Mouse (Mus musculus): ENCODE measurements around the gene Gm37240.
A peak's percentile ranks its signal among the peaks of the same experiment; 100 is the strongest.

Gene Gm37240

DNA sequence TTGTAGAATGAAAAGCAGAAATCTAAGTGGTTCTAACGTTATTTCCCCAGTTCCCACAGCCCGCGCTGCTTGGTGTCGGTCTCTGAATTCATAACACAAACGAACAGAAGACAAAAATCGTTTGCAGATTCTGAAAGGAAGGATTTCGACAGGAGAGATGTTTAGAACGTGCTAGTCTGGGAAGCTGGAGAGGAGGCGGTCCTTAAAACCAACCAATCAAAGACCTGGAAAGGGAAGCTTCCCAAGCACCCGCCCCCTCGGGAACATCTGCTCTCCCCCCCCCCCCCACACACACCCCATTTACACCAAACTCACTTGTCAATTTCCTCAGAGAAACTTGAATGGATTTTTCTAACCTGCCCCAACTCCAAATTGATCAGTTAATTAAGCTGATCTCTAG lies 780.4 kb downstream of the Gm37240 start:
- DNase-seq, result no peak

DNA sequence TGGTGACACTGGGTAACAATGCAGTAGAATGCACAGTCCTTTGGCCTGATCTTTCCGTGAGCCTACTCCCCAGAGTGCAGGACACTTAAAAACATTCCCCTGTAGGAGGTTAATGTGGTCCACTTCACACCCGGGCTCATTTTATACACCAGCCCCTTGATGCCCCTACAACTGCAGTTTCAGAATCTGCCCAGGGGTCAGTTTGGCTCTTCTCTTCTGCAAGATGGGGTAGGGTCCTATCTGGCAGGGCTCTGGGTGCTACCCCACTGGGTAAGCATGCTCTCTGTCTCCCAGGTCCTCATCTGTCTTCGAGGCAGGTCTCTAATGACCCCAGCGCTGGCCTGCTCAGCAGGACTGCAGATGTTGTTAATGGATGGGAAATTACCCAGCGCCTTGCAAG lies 783.0 kb downstream of the Gm37240 start:
- DNase-seq, result no peak

DNA sequence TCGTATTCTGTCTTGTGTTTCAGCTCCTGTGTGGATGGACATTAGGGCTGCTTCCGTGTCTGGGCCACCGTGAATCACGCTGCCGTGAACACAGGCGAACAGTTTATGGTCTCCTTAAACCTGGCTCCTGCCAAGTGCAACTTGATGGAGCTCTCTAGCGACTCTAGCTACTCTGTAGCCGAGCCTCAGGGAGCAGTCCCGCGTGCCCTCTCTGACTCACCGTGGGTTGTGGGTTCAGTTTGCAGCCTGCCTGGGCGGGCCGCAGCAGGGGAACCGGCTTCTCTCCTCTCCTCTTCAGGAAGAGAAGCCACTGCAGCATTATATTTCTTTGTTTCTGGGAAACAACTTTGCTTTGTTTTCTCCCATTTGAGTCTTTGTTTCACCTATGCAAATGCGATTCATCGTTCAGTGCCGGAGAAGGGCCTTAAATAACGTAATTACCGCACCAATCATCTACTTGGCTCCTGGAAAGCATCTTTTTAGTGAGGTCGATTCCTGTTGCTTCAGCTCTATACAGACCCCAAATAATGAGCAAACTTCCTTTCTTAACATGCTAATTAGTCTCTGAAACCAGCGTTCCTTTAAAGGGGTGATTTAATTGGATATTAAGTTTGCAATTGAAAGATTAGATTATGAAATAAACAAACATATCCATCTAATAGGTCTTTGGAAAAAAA lies 806.3 kb downstream of the Gm37240 start:
- no peak for DNase-seq

DNA sequence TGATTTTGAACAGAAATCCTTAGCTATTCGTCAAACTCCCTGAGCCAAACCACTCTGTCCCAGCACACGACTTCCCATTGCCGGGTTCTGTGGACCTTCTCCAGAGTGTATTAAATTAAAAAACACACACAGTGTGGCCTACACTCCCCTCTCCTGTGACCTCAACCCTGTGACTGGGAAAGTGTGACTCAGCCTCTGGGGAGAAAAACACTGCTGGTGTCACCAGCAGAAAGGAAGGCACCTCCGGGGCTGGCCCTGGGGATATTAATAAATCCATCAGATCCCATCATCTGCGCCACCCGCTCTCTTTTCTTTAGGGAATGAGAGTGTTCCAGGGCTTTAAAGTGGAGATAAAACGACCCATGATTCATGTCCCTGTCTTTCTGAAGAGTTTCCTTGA lies 823.2 kb downstream of the Gm37240 start:
- DNase-seq, result no peak

DNA sequence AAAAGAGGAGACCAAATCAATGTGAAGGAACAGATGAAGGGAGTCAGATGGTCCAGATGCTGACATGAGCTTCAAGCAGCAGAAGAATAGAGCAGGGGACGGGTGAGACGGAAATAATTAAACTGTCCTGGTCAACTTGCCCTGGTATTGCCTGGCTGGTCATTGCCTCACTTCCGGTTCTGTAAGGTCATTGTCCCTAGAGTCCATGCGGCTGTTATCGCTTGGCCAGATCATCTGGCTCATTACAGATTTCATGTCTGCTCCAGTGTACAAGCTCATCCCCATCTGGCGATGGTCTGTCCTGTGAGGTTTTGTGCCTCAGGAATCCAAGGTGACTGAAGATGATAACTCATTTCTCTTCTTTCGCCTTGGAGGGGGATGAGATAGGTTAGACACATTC lies 827.2 kb downstream of the Gm37240 start:
- DNase-seq, result no peak

DNA sequence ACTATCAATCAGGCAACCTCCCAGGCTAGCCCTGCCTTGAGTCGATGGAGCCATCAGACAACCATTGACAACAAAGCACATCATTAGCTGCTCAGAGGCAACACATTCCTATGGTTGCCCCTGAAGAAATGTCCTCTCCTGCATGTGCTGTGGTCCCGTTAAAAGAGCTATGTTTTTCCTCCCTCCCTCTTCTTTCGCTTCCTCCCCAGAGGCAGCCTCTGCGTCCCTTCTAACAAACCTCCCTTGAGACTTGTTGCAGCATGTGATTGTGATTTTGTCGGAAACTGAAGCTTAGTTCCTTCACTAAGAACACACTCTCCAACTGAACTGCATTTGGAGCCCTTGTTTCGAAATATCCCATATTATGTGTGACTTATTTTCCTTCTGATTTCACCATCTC lies 830.1 kb downstream of the Gm37240 start:
- DNase-seq, result no peak

DNA sequence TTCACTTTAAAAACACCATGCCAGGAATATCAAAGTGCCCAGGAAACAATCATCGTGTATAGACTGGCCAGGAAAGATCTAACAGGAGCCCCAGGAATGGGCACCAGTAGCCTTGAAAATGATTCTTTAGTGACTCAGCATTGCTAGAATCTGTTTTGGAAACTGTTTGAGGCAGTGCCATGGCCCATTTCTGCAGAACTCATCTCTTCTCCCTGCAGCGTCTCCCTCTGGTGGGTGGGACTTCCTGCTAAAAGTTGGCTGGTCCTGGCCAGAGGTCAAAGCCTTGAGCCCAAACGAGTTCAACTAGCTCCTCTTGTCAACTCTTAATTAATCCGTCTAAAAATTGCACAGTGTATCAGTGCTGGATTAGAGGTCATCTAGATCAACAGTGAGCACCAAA lies 833.8 kb downstream of the Gm37240 start:
- no peak for DNase-seq

DNA sequence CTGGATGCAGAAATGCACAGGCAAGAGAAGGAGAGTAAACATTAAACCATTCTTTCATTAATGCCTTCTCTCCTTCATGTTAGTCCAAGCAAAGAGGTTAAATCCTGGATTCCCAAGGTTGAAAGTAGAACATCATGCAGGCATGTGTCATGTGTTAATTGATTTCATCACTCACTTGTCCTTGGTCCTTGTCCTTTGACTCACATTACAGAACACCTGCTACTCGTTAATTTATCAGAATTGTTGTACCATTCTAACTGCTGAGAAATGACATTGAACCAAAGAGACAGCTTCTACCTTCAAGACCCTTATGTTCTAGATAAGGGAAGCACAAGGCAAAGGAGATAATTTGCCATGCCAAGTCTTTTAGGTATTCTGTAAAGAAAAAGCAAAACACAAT lies 835.1 kb downstream of the Gm37240 start:
- no peak for DNase-seq

DNA sequence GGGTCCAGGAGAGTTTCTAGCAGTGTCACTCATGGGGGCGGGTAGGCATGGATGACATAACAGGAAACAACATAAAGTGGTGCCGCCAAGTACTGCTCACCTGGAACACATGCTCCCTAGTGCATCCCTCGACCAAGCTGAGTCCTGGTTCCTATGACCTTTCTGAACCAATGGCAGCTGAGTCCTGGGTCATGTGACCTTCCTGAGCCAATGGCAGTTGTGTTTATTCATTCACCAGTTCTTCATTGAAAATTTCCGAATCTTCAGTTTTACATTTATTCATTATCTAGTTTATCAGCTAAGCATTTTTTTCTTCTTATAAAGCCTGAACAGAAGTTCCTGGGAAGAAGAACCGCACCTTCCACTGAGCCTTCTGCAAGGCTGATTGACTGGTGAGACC lies 838.7 kb downstream of the Gm37240 start:
- no peak for DNase-seq

DNA sequence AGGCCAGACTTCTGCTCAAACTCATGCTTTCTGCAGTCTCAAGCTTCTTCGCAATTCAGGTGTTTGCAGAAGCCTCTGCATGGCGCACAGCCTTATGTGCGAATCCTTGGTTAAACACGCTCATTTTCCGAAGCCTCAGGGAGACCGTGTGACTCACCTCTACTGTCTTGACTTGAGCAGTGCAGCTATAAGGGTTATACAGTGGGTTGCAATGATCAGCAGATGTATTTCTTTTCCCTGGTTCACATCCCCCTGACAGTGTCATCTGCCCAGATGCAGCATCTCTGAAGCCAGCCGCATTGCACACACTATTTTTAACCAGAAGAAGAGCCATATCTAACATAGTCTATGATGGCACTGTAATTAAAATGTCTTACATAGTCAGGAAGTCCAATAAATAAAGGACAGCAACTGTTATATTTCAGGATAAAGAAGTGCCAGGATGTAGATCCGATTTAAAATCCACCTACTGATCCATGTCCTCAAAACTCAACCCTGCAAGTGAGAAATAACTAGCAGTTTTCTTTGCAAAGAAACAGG lies 843.6 kb downstream of the Gm37240 start:
- DNase-seq, result no peak

DNA sequence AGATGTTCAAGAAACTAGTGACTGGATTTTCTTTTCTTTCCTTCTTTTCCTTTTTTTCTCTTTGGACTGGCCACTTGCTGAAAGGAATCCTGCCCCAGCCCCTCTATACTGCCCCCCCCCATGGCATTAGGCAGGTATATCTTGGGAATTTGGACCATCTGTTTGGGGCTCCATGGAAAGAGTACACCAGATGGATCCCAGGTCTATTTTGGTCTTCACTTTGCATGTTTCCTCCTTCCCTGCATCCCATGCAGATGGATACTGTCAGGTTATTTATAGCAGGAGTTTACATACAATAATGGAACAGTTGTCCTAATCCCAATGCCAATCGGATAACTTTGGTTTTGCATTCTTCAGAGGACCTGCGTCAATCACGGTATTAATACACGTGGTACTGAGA lies 845.2 kb downstream of the Gm37240 start:
- peak; percentile 49 for DNase-seq

DNA sequence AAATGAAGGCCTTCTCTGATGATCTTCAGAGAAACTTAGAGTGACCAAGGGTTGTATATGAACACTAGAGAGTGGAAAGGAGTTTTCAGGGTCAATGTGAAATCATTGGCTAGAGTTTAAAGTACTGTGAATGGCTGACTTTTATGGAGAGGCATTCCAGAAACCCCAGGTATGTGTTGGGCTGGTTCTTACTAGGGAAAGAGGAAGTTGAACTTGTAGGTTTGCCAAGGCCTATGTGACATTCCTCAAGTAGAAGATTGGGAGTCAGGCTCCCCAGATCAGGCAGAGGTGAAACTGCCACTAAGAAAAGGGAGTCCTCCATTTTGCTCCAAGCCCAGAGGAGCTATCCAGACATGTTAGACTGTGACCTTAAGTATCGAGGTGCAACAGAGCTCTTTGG lies 858.2 kb downstream of the Gm37240 start:
- no peak for DNase-seq

DNA sequence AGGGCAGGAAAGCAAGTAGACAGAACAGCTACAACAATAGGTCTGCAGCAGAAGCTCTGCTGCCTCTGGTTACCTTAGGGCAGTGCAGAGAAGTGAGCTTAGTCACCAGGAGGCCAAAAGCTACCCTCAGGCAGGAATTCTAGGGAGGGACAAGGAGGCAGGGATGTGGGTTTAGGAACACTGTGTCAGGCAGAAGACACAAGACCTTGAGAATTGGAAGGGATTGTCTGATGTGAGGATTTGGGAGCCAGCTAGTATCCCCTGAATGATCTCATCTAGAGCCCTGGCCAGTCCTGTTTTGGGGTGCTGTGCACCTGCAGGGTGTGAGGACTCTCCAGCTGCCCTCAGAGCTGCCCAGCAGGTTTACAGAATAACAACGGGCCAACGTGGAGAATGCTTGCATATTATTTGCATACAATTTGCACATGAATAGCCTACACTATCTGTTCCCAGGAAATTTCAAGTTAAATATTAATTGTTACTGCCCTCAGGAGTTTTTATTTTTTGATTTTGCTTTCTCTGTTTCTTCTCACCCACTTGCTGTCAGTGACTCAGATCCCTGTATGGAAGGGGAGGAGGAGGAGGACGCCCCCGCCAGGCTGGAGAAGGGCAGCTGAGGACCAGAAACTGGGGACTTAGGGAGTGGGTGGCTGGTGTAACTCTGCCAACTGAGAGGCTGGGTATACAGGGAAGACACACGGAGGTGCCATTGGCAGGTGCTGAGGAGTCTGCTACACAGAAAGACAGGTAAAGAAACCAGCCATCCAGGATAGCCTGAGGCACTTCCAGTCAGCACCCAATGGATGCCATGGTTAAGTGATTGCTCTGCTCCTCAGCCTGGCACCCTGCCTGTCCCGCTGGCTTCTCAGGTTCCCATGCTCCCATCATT lies 862.3 kb downstream of the Gm37240 start:
- DNase-seq, result no peak

DNA sequence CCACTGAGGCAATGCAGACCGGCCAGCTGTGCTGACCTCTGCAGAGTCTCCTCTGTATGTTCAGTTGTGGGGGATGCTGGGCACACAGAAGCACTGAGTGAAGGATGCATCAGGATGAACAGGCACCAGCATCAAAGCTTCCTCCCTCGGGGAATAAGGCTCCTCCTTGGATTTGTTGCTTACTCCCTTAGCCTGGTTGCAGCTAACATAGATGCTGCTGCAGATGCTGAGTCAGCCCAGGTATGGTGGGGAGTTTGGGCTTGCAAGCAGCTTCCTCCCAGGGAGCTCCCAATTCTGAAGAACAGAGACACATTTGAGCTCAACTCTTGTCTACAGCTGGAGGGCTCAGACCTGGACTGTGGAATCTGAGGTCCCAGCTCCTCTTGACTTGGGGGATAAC lies 863.1 kb downstream of the Gm37240 start:
- DNase-seq, result no peak

DNA sequence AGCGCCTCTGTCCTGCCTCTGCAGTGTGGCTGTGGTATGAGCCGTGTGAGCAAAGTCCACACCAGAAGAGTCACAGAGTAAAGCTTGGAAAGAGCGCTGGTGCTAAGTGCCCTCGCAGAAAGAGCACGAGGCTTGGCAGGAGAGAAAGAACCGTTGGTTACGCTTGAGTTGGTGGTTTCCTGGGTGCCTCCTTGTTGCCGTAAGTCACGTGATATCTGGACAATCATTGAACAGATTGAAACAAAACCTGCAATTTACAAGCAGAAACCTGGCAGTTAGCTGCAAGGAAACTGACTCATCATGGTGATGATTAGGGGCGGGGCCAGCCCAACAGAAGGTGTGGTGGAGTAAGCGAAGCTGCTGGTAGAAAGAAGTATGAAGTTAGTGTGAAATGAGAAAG lies 864.5 kb downstream of the Gm37240 start:
- no peak for DNase-seq

DNA sequence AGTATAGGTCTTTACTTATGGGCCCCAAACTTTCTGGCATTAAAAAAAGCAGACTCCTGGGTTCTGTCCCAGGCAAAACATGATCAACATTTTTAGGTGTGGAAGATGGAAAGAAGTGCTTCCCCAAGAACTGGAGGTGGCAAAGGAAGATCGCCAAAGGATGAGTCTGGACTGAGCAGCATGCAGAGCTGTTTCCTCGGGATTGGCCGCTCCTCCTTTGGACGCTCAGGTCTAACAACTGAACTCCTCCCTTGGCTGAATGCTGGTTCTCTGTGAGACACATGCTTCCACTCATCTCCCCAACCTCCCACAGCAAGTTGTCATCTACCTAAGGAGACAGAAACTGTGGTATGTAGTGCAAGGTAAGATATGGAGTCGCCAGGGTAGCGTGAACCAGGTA lies 865.5 kb downstream of the Gm37240 start:
- no peak for DNase-seq

DNA sequence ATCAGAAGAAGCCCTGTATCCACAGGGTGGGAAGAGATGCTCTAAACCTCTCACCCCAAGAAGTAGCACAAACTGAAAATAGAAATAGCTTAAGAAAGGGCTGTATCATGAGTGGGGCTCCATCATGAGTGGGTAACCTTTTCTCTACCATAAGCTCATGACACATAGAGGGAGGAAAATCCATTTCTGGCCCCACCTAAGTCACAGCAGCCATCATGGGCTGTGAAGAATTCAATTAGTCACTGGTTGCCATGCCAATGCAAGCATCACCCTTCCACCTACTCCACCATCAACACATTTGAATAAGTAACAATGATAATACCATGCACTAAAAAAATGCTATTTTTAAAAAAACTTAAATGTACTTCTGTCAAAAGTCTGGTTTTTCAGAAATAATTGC lies 867.2 kb downstream of the Gm37240 start:
- DNase-seq, result no peak

DNA sequence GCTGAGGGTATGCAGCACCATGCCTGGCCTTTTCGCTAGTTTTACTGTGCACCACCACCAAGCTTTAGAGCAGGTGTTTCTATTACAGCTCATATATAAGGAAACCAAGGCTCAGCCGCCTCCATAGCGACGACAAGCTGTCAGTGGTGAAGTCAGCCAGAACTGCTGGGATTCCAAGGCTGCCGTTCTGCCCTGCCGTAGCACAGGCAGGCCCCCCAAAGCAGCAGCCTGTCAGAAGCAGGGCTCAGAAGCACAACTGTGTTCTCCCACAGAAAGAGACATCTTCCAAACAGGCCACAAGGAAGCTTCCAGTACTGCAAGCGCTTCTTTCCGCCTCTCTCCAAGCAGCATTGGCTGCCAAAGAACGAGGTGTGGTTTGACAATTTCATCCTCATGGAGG lies 871.7 kb downstream of the Gm37240 start:
- peak; percentile 12 for DNase-seq

DNA sequence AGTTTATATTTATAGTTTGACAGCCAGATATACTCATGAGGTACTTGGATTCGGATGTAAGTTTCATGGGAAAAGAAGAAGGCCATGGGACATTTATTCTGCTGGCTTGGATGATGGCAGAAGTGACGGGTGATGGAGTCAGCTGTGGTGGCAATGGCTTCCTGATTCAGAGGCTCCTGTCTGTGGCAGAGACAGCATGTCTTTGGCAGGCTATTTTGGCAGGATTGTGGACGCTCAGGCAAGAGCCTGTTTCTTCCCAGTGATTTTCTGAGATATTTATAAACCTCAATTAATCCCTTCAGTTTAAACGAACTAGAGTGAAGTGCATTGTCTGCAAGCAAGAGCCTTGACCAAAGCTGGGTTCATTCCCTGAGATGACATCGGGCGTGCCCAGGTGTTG lies 874.4 kb downstream of the Gm37240 start:
- no peak for DNase-seq

DNA sequence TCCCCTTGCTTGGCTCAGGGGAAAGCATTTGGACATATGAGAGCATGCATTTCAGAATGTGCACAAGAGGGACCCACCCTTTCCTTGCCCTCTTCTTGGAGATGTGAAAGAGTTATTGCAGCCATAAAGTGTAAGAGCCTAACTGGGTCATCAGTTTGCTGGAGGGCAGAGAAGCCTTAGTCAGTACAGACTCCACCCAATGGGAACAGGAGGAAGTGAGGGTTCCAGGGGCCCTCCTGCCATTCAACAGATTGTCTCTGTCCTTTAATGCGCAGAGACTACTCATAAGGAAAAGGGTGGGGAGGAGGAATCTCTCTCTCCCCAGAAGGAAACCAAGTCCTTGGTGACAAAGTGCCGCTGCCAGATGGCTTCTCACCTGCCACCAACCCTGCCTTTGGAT lies 882.1 kb downstream of the Gm37240 start:
- DNase-seq, result no peak

DNA sequence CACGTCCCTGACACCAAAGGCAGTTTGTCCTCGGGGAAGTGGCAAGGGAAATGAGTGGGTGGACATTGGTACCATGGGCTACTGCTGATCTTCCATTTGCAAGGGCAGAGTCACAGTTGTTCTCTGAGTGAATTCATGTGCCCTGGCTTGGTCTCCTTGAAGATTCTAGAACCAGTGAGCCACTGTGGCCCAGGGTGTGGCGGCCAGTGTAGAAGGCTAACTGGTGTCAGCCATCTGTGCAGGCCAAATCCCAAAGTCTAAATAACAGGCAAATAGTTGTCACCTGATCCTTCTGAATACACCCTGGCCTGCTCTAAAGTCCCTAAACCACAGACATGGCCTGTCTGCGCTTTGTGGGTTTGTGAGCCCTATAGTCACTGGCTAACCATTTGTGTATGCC lies 898.4 kb downstream of the Gm37240 start:
- DNase-seq, result no peak

DNA sequence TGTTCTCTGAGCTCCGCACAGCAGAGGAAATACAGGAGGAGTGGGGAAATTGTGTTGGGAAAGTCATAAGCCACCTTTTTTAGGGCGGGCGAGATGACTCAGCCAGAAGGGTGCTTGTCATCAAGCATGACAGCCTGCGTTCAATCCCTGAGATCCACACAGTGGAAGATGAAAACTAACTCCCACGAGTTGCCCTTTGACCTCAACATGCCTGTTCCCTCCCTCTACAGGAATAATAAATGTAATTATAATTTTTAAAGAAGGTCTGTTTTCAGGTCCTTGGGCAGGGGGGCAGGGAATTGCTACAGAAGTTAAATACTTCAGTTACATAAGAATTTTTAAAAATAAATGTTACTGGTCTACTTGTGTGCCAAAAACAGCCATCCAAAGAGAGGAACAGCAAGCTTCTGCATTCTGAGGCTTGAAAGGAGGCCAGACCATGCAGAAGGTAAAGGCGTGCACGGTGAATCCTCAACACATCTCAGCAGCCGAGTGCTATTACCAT lies 902.1 kb downstream of the Gm37240 start:
- no peak for DNase-seq

DNA sequence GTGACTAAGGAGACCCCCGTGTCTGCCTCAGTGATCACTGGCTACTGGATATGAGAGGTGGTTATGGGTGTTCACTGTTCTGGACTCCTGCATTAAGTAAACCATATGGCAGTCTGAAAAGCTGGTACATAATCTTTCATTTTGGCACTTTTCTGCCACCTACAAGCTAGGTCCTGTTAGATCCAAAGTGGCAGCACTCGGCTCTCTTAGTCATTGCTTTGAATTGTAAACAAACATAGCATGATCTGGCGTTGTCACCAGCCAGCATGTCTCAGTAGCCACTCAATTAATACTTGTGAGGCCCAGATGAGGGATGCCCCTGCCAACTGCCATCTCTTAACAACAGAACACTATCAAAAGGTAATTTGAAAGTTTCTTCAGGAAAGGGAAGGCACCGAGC lies 904.6 kb downstream of the Gm37240 start:
- DNase-seq, result no peak

DNA sequence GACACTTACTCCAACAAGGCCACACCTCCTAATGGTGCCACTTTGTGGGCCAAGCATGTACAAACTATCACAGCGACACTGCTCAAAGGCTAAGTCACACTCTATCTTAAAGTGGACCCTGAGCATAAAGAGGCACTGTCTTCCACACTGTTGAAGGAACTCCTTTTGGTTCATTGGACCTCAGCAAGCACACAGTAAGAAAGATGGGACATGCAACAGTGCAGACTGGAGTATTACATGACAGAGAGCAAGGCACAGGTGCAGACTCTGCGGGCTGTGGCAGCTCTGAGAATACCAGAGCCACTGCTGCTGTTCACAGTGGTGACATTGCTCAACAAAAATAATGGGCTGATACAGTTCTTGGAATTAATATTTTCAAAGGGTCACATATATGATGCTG lies 907.2 kb downstream of the Gm37240 start:
- no peak for DNase-seq

All from cerebellum, adult 8-10 months (tissue).